Mouse (Mus musculus) neural tube, embryonic 15.5 days (tissue): ENCODE results near the gene Sh3gl2. TPM values are rescaled to one million over a fixed set of nuclear protein-coding genes. Genes with fewer than 3 reads are reported as not detected.

Experiments
- ATAC-seq: fragments of 200-750 bp; cut with Nextera tagmentation; 2 replicates; pipeline ENCODE4 v1.8.0; 2017; ENCODE audit warnings: mild to moderate bottlenecking, moderate TSS enrichment, moderate library complexity; ENCODE audit not compliant: low FRiP score
- H3K27ac ChIP-seq: fragments of 300-500 bp; sonication (generic); replicated peaks from 2 replicates; pipeline ENCODE4 v1.5.1; 2015; ENCODE audit warnings: mild to moderate bottlenecking, inconsistent platforms
- H3K27me3 ChIP-seq: fragments of 300-500 bp; sonication (generic); replicated peaks from 2 replicates; pipeline ENCODE4 v1.6.1; 2015; ENCODE audit warnings: inconsistent platforms
- H3K36me3 ChIP-seq: fragments of 300-500 bp; sonication (generic); 2 replicates; pipeline ENCODE4 v1.6.1; 2015; ENCODE audit warnings: inconsistent platforms
- H3K4me1 ChIP-seq: fragments of 300-500 bp; sonication (generic); 2 replicates; pipeline ENCODE4 v1.6.1; 2015; ENCODE audit warnings: inconsistent platforms
- H3K4me2 ChIP-seq: fragments of 300-500 bp; sonication (generic); 2 replicates; pipeline ENCODE4 v1.6.1; 2015; ENCODE audit warnings: inconsistent platforms, mild to moderate bottlenecking, moderate library complexity
- H3K4me3 ChIP-seq: fragments of 300-500 bp; sonication (generic); replicated peaks from 2 replicates; pipeline ENCODE4 v1.5.1; 2015; ENCODE audit warnings: mild to moderate bottlenecking, inconsistent platforms
- H3K9ac ChIP-seq: fragments of 300-500 bp; sonication (generic); replicated peaks from 2 replicates; pipeline ENCODE4 v1.6.1; 2015; ENCODE audit warnings: mild to moderate bottlenecking, inconsistent platforms
- H3K9me3 ChIP-seq: fragments of 300-500 bp; sonication (generic); replicated peaks from 2 replicates; pipeline ENCODE4 v1.6.1; 2016; ENCODE audit warnings: inconsistent platforms
- WGBS: fragments of 180-500 bp; shearing (Covaris S2); methylation state at CpG from one replicate; pipeline ENCODE4 v1.1.7; 2015; ENCODE audit warnings: mixed read lengths; 5-methylcytosine and 5-hydroxymethylcytosine counted together
- polyA plus RNA-seq: library from polyadenylated mRNA; unstranded; fragments of >200 nt; fragmentation: Nextera tagmentation; extraction: Ambion mirVana; gene quantifications from 2 replicates; pipeline ENCODE4 v1.2.1, GENCODE M21; 2015

Gene Sh3gl2
- polyA plus RNA-seq, 1 experiment from 2014 or later: 111 TPM

GRCm38 (mm10) chr4:85669271-85669670, 464.3 kb downstream of the Sh3gl2 start:
- H3K4me2 ChIP-seq: no peak overlapping the region
- 71% methylated on average over 5 of the region's 5 CpGs for WGBS
- no peaks in the 10 kb centered on the region for H3K36me3 ChIP-seq
- H3K9me3 ChIP-seq: no peaks in the 10 kb centered on the region
- H3K4me3 ChIP-seq: no peak overlapping the region
- no peak overlapping the region for H3K9ac ChIP-seq
- no peak overlapping the region for H3K27ac ChIP-seq
- H3K4me1 ChIP-seq: peaks cover 5% of the 10 kb centered on the region; the same call in 1 of the 2 replicates
- no peak for ATAC-seq
- H3K27me3 ChIP-seq: no peaks in the 10 kb centered on the region

- Histone ChIP-seq H3K9me3 (no peaks in the 10 kb centered on the region), H3K27me3 (no peaks in the 10 kb centered on the region), H3K4me1 (peaks cover 5% of the 10 kb centered on the region; the same call in 1 of the 2 replicates), H3K36me3 (no peaks in the 10 kb centered on the region), H3K4me3 (no peak overlapping the region), H3K27ac (no peak overlapping the region), H3K4me2 (no peak overlapping the region), H3K9ac (no peak overlapping the region)
- 60% methylated on average over 1 of the region's 1 CpGs for WGBS
- ATAC-seq: no peak
Observed at GRCm38 (mm10) chr4:85669735-85670134, 464.8 kb downstream of the Sh3gl2 start.

- H3K36me3 ChIP-seq: no peaks in the 10 kb centered on the region
- WGBS: 60% methylated on average over 4 of the region's 4 CpGs
Observed at GRCm38 (mm10) chr4:85672290-85672689, 467.4 kb downstream of the Sh3gl2 start.

GRCm38 (mm10) chr4:85677621-85678020, 472.7 kb downstream of the Sh3gl2 start:
- no peaks in the 10 kb centered on the region for H3K9me3 ChIP-seq
- WGBS: 47% methylated on average over 1 of the region's 1 CpGs
- H3K9ac ChIP-seq: no peak overlapping the region
- no peaks in the 10 kb centered on the region for H3K4me1 ChIP-seq
- no peak overlapping the region for H3K4me3 ChIP-seq
- H3K4me2 ChIP-seq: no peak overlapping the region
- H3K27me3 ChIP-seq: no peaks in the 10 kb centered on the region
- ATAC-seq: no peak
- no peaks in the 10 kb centered on the region for H3K36me3 ChIP-seq
- no peak overlapping the region for H3K27ac ChIP-seq

More at GRCm38 (mm10) chr4:85672290-85672689, 467.4 kb downstream of the Sh3gl2 start:
- Histone ChIP-seq H3K9ac (no peak overlapping the region), H3K9me3 (no peaks in the 10 kb centered on the region), H3K27ac (no peak overlapping the region), H3K4me2 (no peak overlapping the region), H3K4me3 (no peak overlapping the region), H3K27me3 (no peaks in the 10 kb centered on the region), H3K4me1 (peaks cover 5% of the 10 kb centered on the region; the same call in 1 of the 2 replicates)
- no peak for ATAC-seq

GRCm38 (mm10) chr4:85686160-85686559, 481.2 kb downstream of the Sh3gl2 start:
- Histone ChIP-seq H3K4me2 (no peak overlapping the region), H3K9me3 (no peaks in the 10 kb centered on the region), H3K27me3 (no peaks in the 10 kb centered on the region), H3K36me3 (no peaks in the 10 kb centered on the region), H3K4me1 (no peaks in the 10 kb centered on the region), H3K27ac (no peak overlapping the region), H3K9ac (no peak overlapping the region), H3K4me3 (no peak overlapping the region)
- 89% methylated on average over 4 of the region's 4 CpGs for whole genome bisulfite sequencing
- no peak for ATAC-seq
